Mouse (Mus musculus): ENCODE measurements at regions not wholly inside any gene's neighbourhood (a gene's known extent, or its start where the extent isn't known, plus 50 kb on each side); places are given as distances from the start of the nearest gene placed in this dataset.

DNA sequence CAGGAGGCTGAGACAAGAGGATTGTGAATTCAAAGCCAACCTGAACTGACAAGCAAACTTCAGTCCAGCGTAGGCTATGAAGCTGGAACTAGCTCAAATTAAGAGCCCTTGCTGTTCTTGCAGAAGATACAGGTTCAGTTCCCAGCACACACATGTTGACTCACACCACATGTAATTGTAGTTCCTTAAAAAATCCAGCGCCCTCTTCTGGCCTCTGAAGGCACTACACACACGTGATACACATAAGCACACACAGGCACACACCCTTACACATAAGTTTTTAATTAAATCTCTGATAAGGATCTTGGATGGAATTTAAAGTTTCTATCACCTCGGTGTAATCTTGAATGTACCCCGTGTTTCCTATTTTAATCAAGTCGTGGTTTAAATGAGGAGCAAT is 65.2 kb upstream of the Rpl38 start:
- TF ChIP-seq GATA1 (IDR thresholded peaks at IDR 0.05; ENCODE audit: low read length): no peak
- TF ChIP-seq TAL1 (IDR thresholded peaks at IDR 0.05; ENCODE audit: low read length): no peak
